Mouse (Mus musculus) stomach, postnatal 0 days (tissue): ENCODE data around the gene Adcy9. TPM values are rescaled to one million over a fixed set of nuclear protein-coding genes. Genes with fewer than 3 reads are reported as not detected.
A peak's percentile ranks its signal among the peaks of the same experiment; 100 is the strongest.

ENCODE experiments used
- ATAC-seq: fragments of 200-750 bp; cut with Nextera tagmentation; 2 replicates; pipeline ENCODE4 v1.8.0; 2017; ENCODE audit not compliant: low FRiP score, low TSS enrichment
- DNase-seq: peaks from one replicate; pipeline ENCODE4 v3.0.0-alpha.2; 2016; ENCODE audit warnings: low spot score
- H3K27ac ChIP-seq: fragments of 300-500 bp; sonication (generic); replicated peaks from 2 replicates; pipeline ENCODE4 v1.5.1; 2014; ENCODE audit warnings: mild to moderate bottlenecking, control low read depth
- H3K27me3 ChIP-seq: fragments of 300-500 bp; sonication (generic); 2 replicates; pipeline ENCODE4 v1.6.1; 2014; ENCODE audit warnings: low read length; ENCODE audit not compliant: control insufficient read depth, insufficient read depth
- H3K36me3 ChIP-seq: fragments of 300-500 bp; sonication (generic); 2 replicates; pipeline ENCODE4 v1.6.1; 2014; ENCODE audit warnings: low read length, mixed read lengths; ENCODE audit not compliant: control insufficient read depth, insufficient read depth
- H3K4me1 ChIP-seq: fragments of 300-500 bp; sonication (generic); replicated peaks from 2 replicates; pipeline ENCODE4 v1.6.1; 2014; ENCODE audit warnings: antibody characterized with exemption; ENCODE audit not compliant: control insufficient read depth, insufficient read depth
- H3K4me2 ChIP-seq: fragments of 300-500 bp; sonication (generic); replicated peaks from 2 replicates; pipeline ENCODE4 v1.6.1; 2014; ENCODE audit warnings: low read depth, mild to moderate bottlenecking, control low read depth, moderate library complexity
- H3K4me3 ChIP-seq: fragments of 300-500 bp; sonication (generic); 2 replicates; pipeline ENCODE4 v1.5.1; 2014; ENCODE audit warnings: low read depth, low read length, control low read depth
- H3K9ac ChIP-seq: fragments of 300-500 bp; sonication (generic); 2 replicates; pipeline ENCODE4 v1.6.1; 2014; ENCODE audit warnings: mild to moderate bottlenecking, low read length, control low read depth, mixed read lengths
- H3K9me3 ChIP-seq: fragments of 300-500 bp; sonication (generic); 2 replicates; pipeline ENCODE4 v1.6.1; 2016; ENCODE audit warnings: low read length; ENCODE audit not compliant: control insufficient read depth
- CTCF ChIP-seq: IDR thresholded peaks from 2 replicates; pipeline ENCODE4 v1.5.1; 2016; ENCODE audit warnings: antibody characterized with exemption, low read depth, mild to moderate bottlenecking, moderate library complexity
- EP300 ChIP-seq: optimal IDR thresholded peaks from 2 replicates; pipeline ENCODE3; 2016; ENCODE audit warnings: antibody characterized with exemption
- WGBS: fragments of 180-500 bp; shearing (Covaris S2); extraction: QIAGEN DNeasy Blood & Tissue Kit; methylation state at CpG from one replicate; pipeline ENCODE4 v1.1.7; 2014; 5-methylcytosine and 5-hydroxymethylcytosine counted together
- polyA plus RNA-seq: library from polyadenylated mRNA; unstranded; fragments of >200 nt; fragmentation: Nextera tagmentation; extraction: Ambion mirVana; gene quantifications from 2 replicates; pipeline ENCODE4 v1.2.1, GENCODE M21; 2015

Gene Adcy9
- polyA plus RNA-seq, 1 experiment from 2014 or later, result 1.2 TPM

- DNase-seq (peak; percentile 25), ATAC-seq (no peak)
- Histone ChIP-seq H3K27me3 (no peaks in the 10 kb centered on the region), H3K9me3 (no peaks in the 10 kb centered on the region), H3K4me1 (0 out of 2 replicates have a peak, but pooled peaks cover 4% of the 10 kb centered on the region), H3K9ac (no peak overlapping the region), H3K27ac (no peak overlapping the region), H3K4me3 (no peak overlapping the region), H3K36me3 (no peaks in the 10 kb centered on the region), H3K4me2 (no peak overlapping the region)
- TF ChIP-seq EP300 (no peak), CTCF (no peak)
- WGBS, result 51% methylated on average over 4 of the region's 4 CpGs
These were observed 36.7 kb downstream of the Adcy9 start for GRCm38 (mm10) chr16:4383473-4384038.

DNA sequence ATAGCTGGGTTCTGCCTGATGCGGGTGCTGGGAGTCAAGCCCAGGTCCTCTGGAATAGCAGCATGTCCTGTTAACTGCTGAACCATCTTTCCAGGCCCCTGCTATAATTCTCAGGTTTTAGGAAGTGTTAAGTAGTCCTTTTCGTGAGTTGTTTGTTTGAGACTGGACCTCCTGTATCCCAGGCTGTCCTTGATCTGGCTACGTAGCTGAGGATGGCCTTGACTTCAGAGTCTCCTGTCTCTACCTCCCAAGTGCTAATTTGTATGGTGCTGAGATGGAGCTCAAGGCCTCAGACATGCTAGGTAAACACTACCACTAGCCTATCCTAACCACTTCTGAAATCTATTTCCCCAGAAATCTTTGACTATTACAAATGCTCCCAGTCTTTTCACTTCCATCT lies 37.9 kb downstream of the Adcy9 start:
- Histone ChIP-seq H3K4me1 (0 out of 2 replicates have a peak, but pooled peaks cover 4% of the 10 kb centered on the region), H3K27me3 (no peaks in the 10 kb centered on the region), H3K36me3 (no peaks in the 10 kb centered on the region), H3K4me2 (no peak overlapping the region), H3K9ac (no peak overlapping the region), H3K9me3 (no peaks in the 10 kb centered on the region), H3K4me3 (no peak overlapping the region), H3K27ac (no peak overlapping the region)
- ATAC-seq (no peak), DNase-seq (no peak)
- TF ChIP-seq EP300, result no peak
- no peak for TF ChIP-seq CTCF
- WGBS, result 90% methylated on average over 3 of the region's 3 CpGs

DNA sequence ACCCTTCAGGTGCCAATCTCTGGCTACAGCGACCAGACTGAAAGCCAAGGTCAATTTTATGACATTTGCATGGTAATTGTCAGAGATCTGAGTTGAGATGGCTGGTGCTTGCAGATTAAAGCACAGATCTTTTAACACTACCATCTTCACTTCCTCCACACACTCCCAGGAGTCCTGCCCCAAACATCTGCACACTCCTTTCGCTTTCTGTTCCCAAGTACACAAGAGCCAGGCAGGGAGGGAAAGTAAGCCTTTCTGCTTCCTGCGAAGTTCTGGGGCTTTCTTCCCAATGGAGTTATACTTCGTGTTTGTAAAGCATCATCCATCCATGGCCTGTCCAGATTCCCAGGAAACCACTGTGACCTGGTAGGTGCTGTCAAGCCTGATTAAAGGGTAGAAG lies 38.8 kb downstream of the Adcy9 start:
- ATAC-seq, result no peak
- Histone ChIP-seq H3K4me2 (no peak overlapping the region), H3K4me1 (0 out of 2 replicates have a peak, but pooled peaks cover 4% of the 10 kb centered on the region), H3K9me3 (no peaks in the 10 kb centered on the region), H3K36me3 (no peaks in the 10 kb centered on the region), H3K4me3 (no peak overlapping the region), H3K27me3 (no peaks in the 10 kb centered on the region), H3K9ac (no peak overlapping the region), H3K27ac (0 out of 2 replicates have a peak overlapping the region, but pooled peaks have one; percentile 8)
- no peak for DNase-seq
- WGBS, result 67% methylated on average over 4 of the region's 4 CpGs
- TF ChIP-seq EP300 (no peak), CTCF (no peak)

GRCm38 (mm10) chr16:4378788-4379187 lies 41.5 kb downstream of the Adcy9 start:
- Histone ChIP-seq H3K9me3 (no peaks in the 10 kb centered on the region), H3K9ac (no peak overlapping the region), H3K4me1 (0 out of 2 replicates have a peak, but pooled peaks cover 4% of the 10 kb centered on the region), H3K4me3 (no peak overlapping the region), H3K4me2 (no peak overlapping the region), H3K27ac (no peak overlapping the region), H3K36me3 (no peaks in the 10 kb centered on the region), H3K27me3 (no peaks in the 10 kb centered on the region)
- ATAC-seq, result no peak
- no peak for TF ChIP-seq CTCF
- no peak for TF ChIP-seq EP300
- WGBS, result 85% methylated on average over 1 of the region's 1 CpGs
- no peak for DNase-seq

- no peak for DNase-seq
- Histone ChIP-seq H3K9ac (no peak overlapping the region), H3K4me1 (no peaks in the 10 kb centered on the region), H3K27me3 (no peaks in the 10 kb centered on the region), H3K9me3 (no peaks in the 10 kb centered on the region), H3K36me3 (no peaks in the 10 kb centered on the region), H3K27ac (no peak overlapping the region), H3K4me3 (no peak overlapping the region), H3K4me2 (no peak overlapping the region)
- TF ChIP-seq CTCF, result no peak
- no peak for TF ChIP-seq EP300
- no peak for ATAC-seq
- WGBS, result 72% methylated on average over 5 of the region's 5 CpGs
These were observed 42.7 kb downstream of the Adcy9 start for GRCm38 (mm10) chr16:4377556-4377955.

- ATAC-seq (no peak), DNase-seq (no peak)
- Histone ChIP-seq H3K4me3 (no peak overlapping the region), H3K36me3 (no peaks in the 10 kb centered on the region), H3K9me3 (no peaks in the 10 kb centered on the region), H3K4me2 (no peak overlapping the region), H3K27me3 (no peaks in the 10 kb centered on the region), H3K27ac (no peak overlapping the region), H3K9ac (no peak overlapping the region), H3K4me1 (no peaks in the 10 kb centered on the region)
- 61% methylated on average over 7 of the region's 7 CpGs for WGBS
- TF ChIP-seq CTCF (no peak), EP300 (no peak)
These were observed 45.4 kb downstream of the Adcy9 start for GRCm38 (mm10) chr16:4374780-4375380.
